Mouse (Mus musculus): ENCODE measurements around the gene Usp7. TPM values are rescaled to one million over a fixed set of nuclear protein-coding genes. Genes with fewer than 3 reads are reported as not detected.
"Not testable (repeated sequence)": the region's sequence is repeated elsewhere in the genome, so short reads cannot be mapped to it uniquely, and the experiment has no call there.

Usp7 gene
- total RNA-seq, 2 experiments from 2014 or later = 155 to 160 TPM

GRCm38 (mm10) chr16:8734693-8735092 is 57.4 kb downstream of the Usp7 start:
- DNase-seq (ENCODE audit: low spot score in 2 of 2) = no peak
- intact Hi-C loops (cut with DNase I) = no loop called here

- intact Hi-C loops (cut with DNase I) = no loop called here
- DNase-seq (ENCODE audit: low spot score in 2 of 2) = no peak
Measured at GRCm38 (mm10) chr16:8733624-8734023, 58.5 kb downstream of the Usp7 start.

GRCm38 (mm10) chr16:8732450-8732849 is 59.7 kb downstream of the Usp7 start:
- DNase-seq (ENCODE audit: low spot score in 2 of 2); intact Hi-C loops (cut with DNase I): not testable (repeated sequence)

- no peak for DNase-seq (ENCODE audit: low spot score in 2 of 2)
- intact Hi-C loops (cut with DNase I) = no loop called here
Measured at GRCm38 (mm10) chr16:8731630-8732029, 60.5 kb downstream of the Usp7 start.

GRCm38 (mm10) chr16:8728111-8728748 is 63.9 kb downstream of the Usp7 start:
- no peak for DNase-seq (ENCODE audit: low spot score in 2 of 2)

GRCm38 (mm10) chr16:8725807-8726206 is 66.3 kb downstream of the Usp7 start:
- intact Hi-C loops (cut with DNase I) = no loop called here
- DNase-seq (ENCODE audit: low spot score in 2 of 2) = no peak

More at GRCm38 (mm10) chr16:8728111-8728748, 63.9 kb downstream of the Usp7 start:
- intact Hi-C loops (cut with DNase I) = no loop called here

- intact Hi-C loops (cut with DNase I) = no loop called here
- no peak for DNase-seq (ENCODE audit: low spot score in 2 of 2)
Measured at GRCm38 (mm10) chr16:8724031-8724430, 68.1 kb downstream of the Usp7 start.

- intact Hi-C loops (cut with DNase I) = no loop called here
- no peak for DNase-seq (ENCODE audit: low spot score in 2 of 2)
Measured at GRCm38 (mm10) chr16:8720447-8720846, 71.7 kb downstream of the Usp7 start.

GRCm38 (mm10) chr16:8717744-8718143 is 74.4 kb downstream of the Usp7 start:
- no peak for DNase-seq (ENCODE audit: low spot score in 2 of 2)
- intact Hi-C loops (cut with DNase I) = no loop called here

- intact Hi-C loops (cut with DNase I) = no loop called here
- DNase-seq (ENCODE audit: low spot score in 2 of 2) = no peak
Measured at GRCm38 (mm10) chr16:8716300-8716699, 75.8 kb downstream of the Usp7 start.

- intact Hi-C loops (cut with DNase I) = no loop called here
- no peak for DNase-seq (ENCODE audit: low spot score in 2 of 2)
Measured at GRCm38 (mm10) chr16:8715513-8716080, 76.5 kb downstream of the Usp7 start.

- intact Hi-C loops (cut with DNase I) = no loop called here
- DNase-seq (ENCODE audit: low spot score in 2 of 2) = no peak
Measured at GRCm38 (mm10) chr16:8714851-8715250, 77.3 kb downstream of the Usp7 start.

- intact Hi-C loops (cut with DNase I) = loop anchor here (2.0 kb wide), 1 partner anchor 57 kb away; no protein-coding TSS in a partner anchor
- no peak for DNase-seq (ENCODE audit: low spot score in 2 of 2)
Measured at GRCm38 (mm10) chr16:8711998-8712397, 80.1 kb downstream of the Usp7 start.

- intact Hi-C loops (cut with DNase I) = no loop called here
- DNase-seq (ENCODE audit: low spot score in 2 of 2) = no peak
Measured at GRCm38 (mm10) chr16:8700586-8700985, 91.5 kb downstream of the Usp7 start.

GRCm38 (mm10) chr16:8699556-8699955 is 92.6 kb downstream of the Usp7 start:
- intact Hi-C loops (cut with DNase I) = no loop called here
- DNase-seq (ENCODE audit: low spot score in 2 of 2) = no peak

GRCm38 (mm10) chr16:8691206-8691605 is 100.9 kb downstream of the Usp7 start:
- intact Hi-C loops (cut with DNase I) = no loop called here
- no peak for DNase-seq (ENCODE audit: low spot score in 2 of 2)

- intact Hi-C loops (cut with DNase I) = loop anchor here (10.0 kb wide), 1 partner anchor 145 kb away; the partner anchor contains the start of gene 1810013L24Rik
- DNase-seq (ENCODE audit: low spot score in 2 of 2) = peak; percentile 40 to 44
Measured at GRCm38 (mm10) chr16:8689979-8690656, 102.0 kb downstream of the Usp7 start.

GRCm38 (mm10) chr16:8687559-8688112 is 104.5 kb downstream of the Usp7 start:
- DNase-seq (ENCODE audit: low spot score in 2 of 2) = no peak
- intact Hi-C loops (cut with DNase I) = loop anchor here (10.0 kb wide), 1 partner anchor 147 kb away; the partner anchor contains the start of gene 1810013L24Rik

GRCm38 (mm10) chr16:8686871-8687535 is 105.1 kb downstream of the Usp7 start:
- intact Hi-C loops (cut with DNase I) = loop anchor here (1.0 to 10.0 kb wide), 3 partner anchors 82 to 182 kb away; partner anchors contain the start of gene 1810013L24Rik
- no peak for DNase-seq (ENCODE audit: low spot score in 2 of 2)
